Mouse (Mus musculus) megakaryocyte, embryonic 14.5 days (primary cell): Measurements from ENCODE around the gene Gse1. TPM values are rescaled to one million over a fixed set of nuclear protein-coding genes. Genes with fewer than 3 reads are reported as not detected.

ENCODE experiments used
- H3K27me3 ChIP-seq: replicated peaks from 2 replicates; pipeline ENCODE3; 2012; ENCODE audit warnings: inconsistent platforms
- H3K36me3 ChIP-seq: replicated peaks from 2 replicates; pipeline ENCODE3; 2012; ENCODE audit warnings: low read length, inconsistent platforms, mixed read lengths
- H3K4me1 ChIP-seq: 2 replicates; pipeline ENCODE4 v1.6.1; 2012; ENCODE audit warnings: inconsistent platforms
- H3K4me3 ChIP-seq: replicated peaks from 2 replicates; pipeline ENCODE3; 2012; ENCODE audit warnings: moderate library complexity, mild to moderate bottlenecking, inconsistent platforms
- H3K9me3 ChIP-seq: 2 replicates; pipeline ENCODE4 v1.6.1; 2012; ENCODE audit warnings: inconsistent platforms
- FLI1 ChIP-seq: IDR thresholded peaks from 2 replicates; pipeline ENCODE4 v1.6.1; 2012; ENCODE audit warnings: low read length, inconsistent platforms, mixed read lengths
- GATA1 ChIP-seq: IDR thresholded peaks from 3 replicates; pipeline ENCODE4 v1.6.1; 2012; ENCODE audit warnings: mixed read lengths, low read length, inconsistent platforms, borderline replicate concordance
- polyA plus RNA-seq: library from polyadenylated mRNA; stranded (reverse); fragments of >175 nt; gene quantifications from 2 replicates; pipeline ENCODE4 v1.2.3, GENCODE M21; 2012; ENCODE audit warnings: low replicate concordance; ENCODE audit not compliant: insufficient read depth

The Gse1 gene
- polyA plus RNA-seq, 1 experiment = 163 TPM

DNA sequence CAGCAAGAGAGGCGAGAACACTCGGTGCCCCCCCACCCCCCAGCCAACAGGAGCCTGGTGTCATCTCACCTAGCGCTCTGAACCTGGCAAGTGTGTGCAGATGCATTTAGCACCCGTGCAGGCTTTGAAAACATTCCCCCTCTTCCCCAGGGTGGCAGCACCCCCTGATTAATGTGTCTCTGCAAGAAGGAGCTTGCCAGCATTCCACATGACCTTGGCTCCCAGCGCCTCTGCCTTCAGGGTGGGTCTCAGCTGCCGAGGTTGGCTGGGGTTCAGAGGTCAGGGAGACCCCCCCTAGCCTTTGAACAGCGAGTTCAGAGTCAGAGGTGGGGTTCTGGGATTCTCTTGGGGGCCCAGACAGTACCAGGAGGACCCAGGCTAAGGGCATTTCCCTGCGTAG, 283.5 kb downstream of the Gse1 start:
- Histone ChIP-seq H3K27me3 (no peaks in the 10 kb centered on the region), H3K9me3 (no peaks in the 10 kb centered on the region), H3K36me3 (peaks cover 95% of the 10 kb centered on the region), H3K4me3 (peak overlapping the region; percentile 3), H3K4me1 (peaks cover 100% of the 10 kb centered on the region)
- TF ChIP-seq FLI1 (no peak), GATA1 (no peak)

DNA sequence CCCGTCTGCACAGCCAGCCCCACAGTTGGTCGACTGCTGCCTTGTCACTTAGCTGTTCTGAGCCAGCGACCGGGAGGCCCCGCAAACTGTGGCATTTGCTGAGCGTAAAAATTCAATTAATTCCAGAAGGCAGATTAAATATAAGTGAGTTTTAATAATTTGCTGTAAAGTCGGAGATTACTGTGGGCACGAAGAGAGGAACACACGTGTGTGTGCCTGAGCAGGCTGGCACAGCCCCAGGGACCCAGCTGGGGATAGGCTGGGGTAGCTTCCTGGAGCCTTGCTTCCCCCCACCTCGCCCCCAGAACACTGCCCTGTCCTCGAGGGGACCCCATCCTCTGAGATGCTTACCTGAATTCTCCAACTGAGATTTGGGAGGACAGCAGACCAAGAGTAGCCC, 284.1 kb downstream of the Gse1 start:
- Histone ChIP-seq H3K9me3 (no peaks in the 10 kb centered on the region), H3K4me1 (peaks cover 100% of the 10 kb centered on the region), H3K36me3 (peaks cover 94% of the 10 kb centered on the region), H3K4me3 (peak overlapping the region; percentile 1), H3K27me3 (no peaks in the 10 kb centered on the region)
- no peak for TF ChIP-seq FLI1
- no peak for TF ChIP-seq GATA1

DNA sequence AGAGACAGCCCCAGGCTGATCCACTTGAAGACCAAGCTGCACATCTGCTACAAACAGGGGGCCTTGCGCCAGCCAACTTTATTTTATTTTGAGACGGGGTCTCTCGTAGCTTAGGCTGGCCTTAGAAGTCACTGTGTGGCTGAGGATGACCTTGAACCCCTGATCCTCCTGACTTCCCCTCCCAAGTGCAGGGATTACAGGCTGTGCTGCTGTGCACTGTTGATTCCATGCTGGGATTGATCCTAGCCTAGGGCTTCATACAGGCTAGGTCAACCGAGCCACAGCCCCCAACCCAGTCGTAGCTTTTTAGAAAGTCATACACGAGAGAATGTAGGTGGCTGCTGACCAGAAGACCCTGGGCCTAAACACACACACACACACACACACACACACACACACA, 284.9 kb downstream of the Gse1 start:
- no peak overlapping the region for H3K4me3 ChIP-seq
- peaks cover 94% of the 10 kb centered on the region for H3K36me3 ChIP-seq
- no peak for TF ChIP-seq FLI1
- no peak for TF ChIP-seq GATA1
- no peaks in the 10 kb centered on the region for H3K9me3 ChIP-seq
- H3K27me3 ChIP-seq = no peaks in the 10 kb centered on the region
- peaks cover 100% of the 10 kb centered on the region for H3K4me1 ChIP-seq

DNA sequence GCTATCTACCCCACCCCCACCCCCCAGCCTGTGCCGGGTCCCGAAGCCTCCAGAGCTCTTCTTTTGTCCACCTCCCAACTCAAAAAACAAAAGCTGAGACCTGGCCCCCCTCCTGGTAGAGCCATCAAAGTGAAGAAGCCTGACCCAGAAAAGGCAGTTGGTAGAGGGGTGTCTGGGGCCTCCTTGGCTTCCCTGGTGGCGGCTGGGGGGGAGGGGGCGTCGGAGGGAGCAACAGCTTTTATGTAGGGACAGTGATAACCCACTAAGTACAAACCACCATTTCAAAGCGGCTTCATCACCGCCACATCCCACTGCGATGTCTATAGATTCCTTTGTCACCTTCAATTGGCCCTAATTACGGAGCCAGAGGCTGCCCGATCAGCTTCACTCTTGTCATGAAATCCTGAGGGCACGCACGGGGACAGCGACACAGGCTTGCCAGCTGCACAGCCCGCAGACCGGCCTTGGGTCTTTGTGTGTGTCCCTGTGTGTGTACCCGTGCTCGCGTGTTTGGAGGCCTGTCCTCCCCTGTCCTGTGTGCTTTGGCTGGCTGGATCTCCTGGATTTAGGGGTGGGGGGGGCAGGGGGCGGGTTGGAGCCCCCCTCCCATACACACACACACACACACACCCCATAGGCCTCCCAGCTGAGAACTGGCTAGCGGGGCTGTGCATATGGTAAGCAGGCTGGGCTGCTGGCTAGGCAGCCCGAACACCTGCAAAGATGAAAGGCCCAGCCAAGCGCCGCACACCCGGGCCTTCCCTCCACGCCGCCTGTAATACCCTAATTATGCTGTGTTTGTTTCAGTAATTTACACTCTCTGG, 285.6 kb downstream of the Gse1 start:
- TF ChIP-seq FLI1 (no peak), GATA1 (no peak)
- H3K36me3 ChIP-seq = peaks cover 94% of the 10 kb centered on the region
- peak overlapping the region; percentile 38 for H3K4me3 ChIP-seq

DNA sequence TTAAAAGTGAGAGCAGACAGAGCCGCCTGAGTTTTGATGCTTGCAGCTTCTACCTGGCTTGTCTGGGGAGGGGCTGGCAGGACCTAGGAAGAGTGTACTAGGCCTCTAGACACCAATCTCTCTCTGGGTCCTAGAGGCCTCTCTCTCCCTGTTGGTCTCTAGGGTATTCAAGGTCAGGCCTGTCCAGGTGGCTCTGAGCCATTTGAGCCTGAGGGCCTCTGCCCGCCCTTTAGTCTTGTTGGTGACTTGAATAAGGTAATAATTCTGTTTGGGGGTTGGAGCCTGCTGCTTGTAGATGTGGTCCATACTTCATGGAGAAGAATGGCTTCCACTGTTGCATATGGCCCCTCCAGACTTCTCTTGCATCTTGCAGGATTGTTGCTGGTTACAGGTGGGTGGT, 287.0 kb downstream of the Gse1 start:
- Histone ChIP-seq H3K36me3 (peaks cover 97% of the 10 kb centered on the region), H3K4me1 (peaks cover 100% of the 10 kb centered on the region), H3K9me3 (no peaks in the 10 kb centered on the region), H3K4me3 (no peak overlapping the region), H3K27me3 (no peaks in the 10 kb centered on the region)
- no peak for TF ChIP-seq FLI1
- no peak for TF ChIP-seq GATA1

More for the DNA sequence above, 285.6 kb downstream of the Gse1 start:
- peaks cover 100% of the 10 kb centered on the region for H3K4me1 ChIP-seq
- no peaks in the 10 kb centered on the region for H3K9me3 ChIP-seq
- H3K27me3 ChIP-seq = no peaks in the 10 kb centered on the region

DNA sequence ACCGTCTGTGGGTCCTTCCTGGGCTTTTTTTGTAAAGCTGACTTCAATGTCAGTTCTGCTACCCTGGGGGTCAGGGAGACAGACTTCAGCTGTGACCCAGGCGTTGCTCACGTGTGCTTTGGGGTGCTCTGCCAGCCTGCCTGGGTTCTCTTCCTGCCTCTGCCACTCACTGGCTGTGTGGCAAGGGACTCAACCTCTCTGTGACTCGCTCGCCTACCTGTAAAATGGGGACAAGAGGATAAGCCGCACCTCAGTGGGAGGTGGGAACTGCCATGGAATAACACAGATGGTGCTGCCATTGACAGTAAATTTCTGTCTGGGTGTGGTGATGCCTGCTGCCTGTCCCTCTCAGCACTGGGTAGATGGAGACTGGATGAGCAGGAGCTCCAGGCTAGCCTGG, 287.4 kb downstream of the Gse1 start:
- Histone ChIP-seq H3K36me3 (peaks cover 99% of the 10 kb centered on the region), H3K9me3 (no peaks in the 10 kb centered on the region), H3K4me3 (peak overlapping the region; percentile 62), H3K4me1 (peaks cover 100% of the 10 kb centered on the region), H3K27me3 (no peaks in the 10 kb centered on the region)
- no peak for TF ChIP-seq GATA1
- TF ChIP-seq FLI1 = no peak

DNA sequence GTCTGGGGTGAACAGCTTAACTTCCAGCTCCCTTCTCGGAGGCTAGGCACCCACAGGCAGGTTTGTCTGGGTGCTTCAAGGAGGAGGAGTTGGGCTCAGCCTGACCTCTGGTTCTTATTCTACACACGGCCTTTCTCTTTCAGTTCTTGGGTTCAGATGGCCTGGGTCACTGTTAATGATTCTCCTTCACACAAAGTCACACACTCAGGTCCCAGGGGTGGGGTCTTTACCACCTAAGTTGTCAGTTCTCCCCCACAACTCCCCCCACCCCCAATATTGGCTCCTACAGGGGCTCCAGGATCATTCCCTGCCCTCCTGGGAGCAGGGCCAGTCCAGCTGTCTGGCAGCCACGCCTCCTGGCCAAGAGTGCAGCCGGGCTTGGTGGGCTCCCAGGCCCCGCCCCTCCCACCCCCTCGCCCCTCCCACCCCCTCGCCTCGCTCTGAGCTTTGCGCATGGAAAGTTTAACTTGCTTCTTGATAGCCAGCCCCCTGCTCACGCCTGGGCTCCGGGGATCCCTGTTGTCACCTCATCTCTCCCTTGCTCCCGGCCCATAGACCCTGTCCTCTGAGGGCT, 288.0 kb downstream of the Gse1 start:
- peaks cover 100% of the 10 kb centered on the region for H3K4me1 ChIP-seq
- H3K36me3 ChIP-seq = peaks cover 98% of the 10 kb centered on the region
- TF ChIP-seq GATA1 (no peak), FLI1 (no peak)

DNA sequence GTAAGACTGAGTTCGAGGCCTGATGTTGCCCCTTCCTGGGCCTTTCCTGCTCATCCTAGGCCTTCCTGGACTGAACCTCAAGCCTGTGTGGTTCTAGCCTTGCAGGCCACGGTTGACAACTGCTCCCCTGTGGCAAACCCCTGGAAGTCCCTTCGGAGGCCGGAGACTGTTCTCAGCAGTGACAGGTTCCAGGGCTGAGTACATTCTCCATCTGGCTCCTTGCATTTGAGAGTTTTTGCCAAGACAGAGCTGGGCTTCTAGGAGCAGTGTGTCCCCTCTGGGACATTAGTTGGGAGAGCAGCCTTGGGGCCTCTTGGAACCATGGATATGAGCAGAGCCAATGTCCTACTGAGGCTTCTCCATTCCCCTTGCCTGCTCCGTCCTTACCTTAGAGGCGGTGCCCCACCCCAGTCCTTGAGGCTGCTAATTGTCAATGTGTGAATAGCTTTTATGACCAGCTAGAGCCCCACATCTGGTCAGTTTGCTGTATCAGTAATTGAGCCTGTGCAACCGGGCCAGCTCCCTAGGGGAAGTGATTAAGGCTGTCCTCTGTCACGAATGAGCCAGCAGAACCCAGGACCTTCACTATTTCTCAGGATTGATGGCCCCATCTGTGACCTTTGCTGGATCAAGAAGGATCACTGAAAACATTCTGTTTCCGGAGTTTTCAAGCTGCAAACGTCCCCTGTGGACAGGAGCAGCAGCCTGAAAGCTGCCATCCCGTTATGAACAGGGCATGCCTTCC, 289.6 kb downstream of the Gse1 start:
- peaks cover 100% of the 10 kb centered on the region for H3K4me1 ChIP-seq
- TF ChIP-seq GATA1 = no peak
- TF ChIP-seq FLI1 = no peak
- H3K9me3 ChIP-seq = no peaks in the 10 kb centered on the region
- H3K27me3 ChIP-seq = no peaks in the 10 kb centered on the region
- H3K36me3 ChIP-seq = peaks cover 98% of the 10 kb centered on the region
- H3K4me3 ChIP-seq = peak overlapping the region; percentile 31

More for the DNA sequence above, 288.0 kb downstream of the Gse1 start:
- Histone ChIP-seq H3K4me3 (no peak overlapping the region), H3K27me3 (no peaks in the 10 kb centered on the region), H3K9me3 (no peaks in the 10 kb centered on the region)

DNA sequence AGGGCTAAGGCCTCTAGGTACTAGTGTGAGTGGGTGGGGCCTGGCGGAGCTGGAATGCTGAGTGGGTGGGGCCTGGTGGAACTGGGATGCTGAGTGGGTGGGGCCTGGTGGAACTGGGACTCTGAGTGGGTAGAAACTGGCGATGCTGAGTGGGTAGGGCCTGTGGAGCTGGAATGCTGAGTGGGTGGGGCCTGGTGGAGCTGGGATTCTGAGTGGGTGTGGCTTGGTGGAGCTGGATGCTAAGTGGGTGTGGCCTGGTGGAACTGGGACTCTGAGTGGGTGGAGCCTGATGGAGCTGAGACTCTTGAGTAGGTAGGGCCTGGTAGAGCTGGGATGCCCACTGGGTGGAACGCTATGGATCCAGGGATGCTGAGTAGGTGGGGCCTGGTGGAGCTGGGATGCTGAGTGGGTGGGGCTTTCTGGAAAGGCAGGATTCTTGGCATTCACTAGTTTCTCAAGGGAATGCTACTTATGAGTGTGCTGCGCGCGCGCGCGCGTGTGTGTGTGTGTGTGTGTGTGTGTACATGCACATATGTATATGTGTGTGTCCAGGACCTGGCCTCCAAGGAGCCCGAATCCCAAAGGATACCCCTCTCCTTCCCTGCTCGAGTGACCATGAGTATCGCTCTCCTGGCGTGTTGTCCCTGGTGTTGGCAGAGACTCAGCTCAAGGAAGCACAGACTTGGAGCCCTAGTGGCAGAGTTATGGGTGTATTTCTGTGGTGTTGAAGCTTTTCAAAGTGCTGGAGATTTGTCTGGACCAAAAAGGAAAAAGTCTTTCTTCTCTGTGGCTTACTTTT, 290.7 kb downstream of the Gse1 start:
- Histone ChIP-seq H3K27me3 (no peaks in the 10 kb centered on the region), H3K9me3 (no peaks in the 10 kb centered on the region), H3K36me3 (peaks cover 98% of the 10 kb centered on the region), H3K4me1 (peaks cover 100% of the 10 kb centered on the region), H3K4me3 (peak overlapping the region; percentile 28)
- no peak for TF ChIP-seq GATA1
- TF ChIP-seq FLI1 = no peak

DNA sequence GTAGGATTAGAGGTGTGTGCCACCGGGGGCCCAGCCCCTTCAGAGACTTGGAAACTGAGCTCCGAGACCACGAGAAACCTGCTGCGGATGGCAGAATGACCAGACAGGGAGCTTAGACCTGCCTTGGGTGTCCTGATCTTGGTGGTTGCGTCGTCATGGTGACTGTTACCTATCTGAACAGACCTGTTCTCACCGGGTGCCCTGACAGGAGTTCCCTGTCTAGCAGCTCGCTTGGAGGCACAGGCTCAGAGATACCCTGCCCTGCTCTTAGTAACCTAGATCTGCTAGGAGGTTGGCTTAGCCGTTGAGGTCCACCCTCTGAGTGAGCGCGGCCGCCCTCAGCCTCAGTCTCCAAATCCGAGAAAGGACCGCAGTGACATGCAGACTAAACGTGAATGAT, 292.0 kb downstream of the Gse1 start:
- Histone ChIP-seq H3K4me3 (peak overlapping the region; percentile 18), H3K4me1 (peaks cover 100% of the 10 kb centered on the region), H3K9me3 (no peaks in the 10 kb centered on the region), H3K27me3 (no peaks in the 10 kb centered on the region), H3K36me3 (peaks cover 96% of the 10 kb centered on the region)
- no peak for TF ChIP-seq GATA1
- TF ChIP-seq FLI1 = no peak
